Comparison of ENCODE assay signal across 8 mouse cellular contexts in genomic region chr9:59691635-59692094, GRCm38 (mm10). TPM values are rescaled to one million over a fixed set of nuclear protein-coding genes. Genes with fewer than 3 reads are reported as not detected.
DNase-seq lines count a peak whose midpoint lies in the region; ATAC-seq and TF ChIP-seq lines count a peak whose summit lies in the region.

No protein-coding gene starts in this region.

- TF ChIP-seq CTCF in forebrain, postnatal 0 days (IDR thresholded peaks at IDR 0.05; ENCODE audit: low read depth) = no peak
- TF ChIP-seq CTCF in liver, postnatal 0 days (IDR thresholded peaks at IDR 0.05; ENCODE audit: low read depth) = no peak

- DNase-seq in cerebellum, adult 9-10 months = no peak
- DNase-seq in forebrain, postnatal 0 days = peak; percentile 91
- peak; percentile 68 for DNase-seq in heart, postnatal 25 days (ENCODE audit: low spot score)
- DNase-seq in layer of hippocampus, adult 18-20 months (ENCODE audit: low spot score in 2 of 2) = peak; percentile 74 to 75
- peak; percentile 42 for DNase-seq in liver, postnatal 0 days
- peak; percentile 78 for DNase-seq in ovary, adult 18-20 months (ENCODE audit: low spot score)
- no peak for DNase-seq in thymus, postnatal 14 days

- peak; percentile 49; the same call in 1 of the 2 replicates for ATAC-seq in cerebellum, adult (ENCODE audit: insufficient number of reproducible peaks, low FRiP score, low TSS enrichment)
- peak; percentile 96 for ATAC-seq in forebrain, postnatal 0 days
- ATAC-seq in liver, postnatal 0 days = peak; percentile 32; the same call in 1 of the 2 replicates

- peaks cover 12% of the 10 kb centered on the region; the same call in 1 of the 2 replicates for H3K4me1 ChIP-seq in forebrain, postnatal 0 days (ENCODE audit: insufficient read depth)
- H3K4me1 ChIP-seq in liver, postnatal 0 days (ENCODE audit: insufficient read depth) = no peaks in the 10 kb centered on the region

- H3K4me2 ChIP-seq in forebrain, postnatal 0 days (ENCODE audit: low read depth) = peak overlapping the region; percentile 61
- H3K4me2 ChIP-seq in liver, postnatal 0 days (ENCODE audit: low read depth, low read length) = peak overlapping the region; percentile 1; the same call in 1 of the 2 replicates

- peak overlapping the region; percentile 32 for H3K4me3 ChIP-seq in forebrain, postnatal 0 days (ENCODE audit: low read depth, low read length)
- H3K4me3 ChIP-seq in liver, postnatal 0 days (ENCODE audit: low read depth, low read length) = no peak overlapping the region

- intact Hi-C loops in heart, postnatal 25 days (cut with DNase I) = no loop called here

- 3% methylated on average over 23 of the region's 23 CpGs for WGBS in forebrain, postnatal 0 days
- WGBS in liver, postnatal 0 days (ENCODE audit: insufficient replicate concordance) = 13% methylated on average over 23 of the region's 23 CpGs

- no peaks in the 10 kb centered on the region for H3K27me3 ChIP-seq in forebrain, postnatal 0 days (ENCODE audit: insufficient read depth, low read length)
- peaks cover 31% of the 10 kb centered on the region for H3K27me3 ChIP-seq in liver, postnatal 0 days (ENCODE audit: insufficient read depth, low read length)

- H3K36me3 ChIP-seq in forebrain, postnatal 0 days (ENCODE audit: insufficient read depth) = no peaks in the 10 kb centered on the region
- no peaks in the 10 kb centered on the region for H3K36me3 ChIP-seq in liver, postnatal 0 days (replicated peaks; ENCODE audit: insufficient read depth, low read length)

- H3K9me3 ChIP-seq in forebrain, postnatal 0 days (ENCODE audit: low read length) = no peaks in the 10 kb centered on the region
- no peaks in the 10 kb centered on the region for H3K9me3 ChIP-seq in liver, postnatal 0 days (ENCODE audit: low read length)

- H3K27ac ChIP-seq in forebrain, postnatal 0 days (ENCODE audit: low read depth, low read length) = peak overlapping the region; percentile 64
- no peak overlapping the region for H3K27ac ChIP-seq in liver, postnatal 0 days (ENCODE audit: low read depth)

- TF ChIP-seq EP300 in liver, postnatal 0 days (IDR thresholded peaks at IDR 0.05; ENCODE audit: low read depth) = no peak

- H3K9ac ChIP-seq in forebrain, postnatal 0 days = peak overlapping the region; percentile 41
- H3K9ac ChIP-seq in liver, postnatal 0 days (replicated peaks) = no peak overlapping the region

RNA-seq across cellular contexts. Expression of gene Gramd2, which starts 11.7 kb away (rescaled TPM):
- total RNA-seq in forebrain, postnatal 0 days (2014; rRNA removed) = 5.7 and 8.6 TPM in 2 replicates
- 4.7 and 5.3 TPM in 2 replicates for polyA plus RNA-seq in forebrain, postnatal 0 days (2015; fragmentation: Nextera tagmentation; extraction: Ambion mirVana)
- total RNA-seq in heart, postnatal 25 days (2021) = not detected
- total RNA-seq in layer of hippocampus, adult 18-20 months (2021) = 1 to 10 TPM; 5.3 to 5.8 TPM
- polyA plus RNA-seq in liver, postnatal 0 days (2015; fragmentation: Nextera tagmentation; extraction: Ambion mirVana) = 0.21 and 0.22 TPM in 2 replicates

RNA-seq across cellular contexts. Expression of gene Pkm, which starts 35.5 kb away (rescaled TPM):
- total RNA-seq in forebrain, postnatal 0 days (2014; rRNA removed) = 677 and 762 TPM in 2 replicates
- polyA plus RNA-seq in forebrain, postnatal 0 days (2015; fragmentation: Nextera tagmentation; extraction: Ambion mirVana) = 764 and 783 TPM in 2 replicates
- total RNA-seq in heart, postnatal 25 days (2021) = 1,000 to 10,000 TPM; 1,181 to 1,232 TPM
- total RNA-seq in layer of hippocampus, adult 18-20 months (2021) = 1,000 to 10,000 TPM; 1,476 to 1,478 TPM
- polyA plus RNA-seq in liver, postnatal 0 days (2015; fragmentation: Nextera tagmentation; extraction: Ambion mirVana) = 108 and 117 TPM in 2 replicates

RNA-seq across cellular contexts. Expression of gene Senp8, which starts 58.8 kb away (rescaled TPM):
- total RNA-seq in forebrain, postnatal 0 days (2014; rRNA removed) = 2.9 and 4.7 TPM in 2 replicates
- 2.1 and 3.2 TPM in 2 replicates for polyA plus RNA-seq in forebrain, postnatal 0 days (2015; fragmentation: Nextera tagmentation; extraction: Ambion mirVana)
- 1 to 10 TPM; 7.3 to 8.0 TPM for total RNA-seq in heart, postnatal 25 days (2021)
- total RNA-seq in layer of hippocampus, adult 18-20 months (2021) = 10 to 100 TPM; 10.1 to 14.3 TPM
- 1.6 and 2.1 TPM in 2 replicates for polyA plus RNA-seq in liver, postnatal 0 days (2015; fragmentation: Nextera tagmentation; extraction: Ambion mirVana)

RNA-seq across cellular contexts. Expression of gene Myo9a, which starts 59.0 kb away (rescaled TPM):
- 56.6 and 59.9 TPM in 2 replicates for total RNA-seq in forebrain, postnatal 0 days (2014; rRNA removed)
- 8.4 and 13.2 TPM in 2 replicates for polyA plus RNA-seq in forebrain, postnatal 0 days (2015; fragmentation: Nextera tagmentation; extraction: Ambion mirVana)
- 10 to 100 TPM; 11.9 to 13.6 TPM for total RNA-seq in heart, postnatal 25 days (2021)
- 10 to 100 TPM; 58.2 to 65.6 TPM for total RNA-seq in layer of hippocampus, adult 18-20 months (2021)
- 2.7 and 2.9 TPM in 2 replicates for polyA plus RNA-seq in liver, postnatal 0 days (2015; fragmentation: Nextera tagmentation; extraction: Ambion mirVana)

Comparison
In these comparisons a context has a peak if more than half of its experiments do, and no peak if none do; other contexts are left out.
1. ATAC-seq: peak in every context shown above with its lines; median percentile 96 in forebrain, postnatal 0 days; 49 in cerebellum, adult; 32 in liver, postnatal 0 days.
2. DNase-seq: peak in forebrain, postnatal 0 days (single experiment), heart, postnatal 25 days (single experiment), layer of hippocampus, adult 18-20 months (2 of 2), liver, postnatal 0 days (single experiment) and ovary, adult 18-20 months (single experiment); none in cerebellum, adult 9-10 months (single experiment) and thymus, postnatal 14 days (single experiment).